In genomic region chr11:33680151-33680550, GRCm38 (mm10) we compare ENCODE assay signal across 8 mouse cellular contexts.
DNase-seq lines count a peak whose midpoint lies in the region; ATAC-seq and TF ChIP-seq lines count a peak whose summit lies in the region.

No protein-coding gene starts in this region.

- ATAC-seq in hindbrain, embryonic 12.5 days (ENCODE audit: low FRiP score) = no peak
- ATAC-seq in liver, embryonic 14.5 days (ENCODE audit: insufficient read depth) = no peak
- ATAC-seq in inflammation-experienced regulatory T-cells, adult 6 months = no peak

- H3K27me3 ChIP-seq in ES-Bruce4 (ENCODE audit: control insufficient read depth, insufficient read depth, low read length, poor library complexity, severe bottlenecking) = no peaks in the 10 kb centered on the region
- H3K27me3 ChIP-seq in hindbrain, embryonic 12.5 days = peaks cover 14% of the 10 kb centered on the region
- H3K27me3 ChIP-seq in liver, embryonic 14.5 days (ENCODE audit: control insufficient read depth, insufficient read depth, low read length) = no peaks in the 10 kb centered on the region

- no peak overlapping the region for H3K9ac ChIP-seq in ES-Bruce4 (ENCODE audit: low read depth, poor library complexity, severe bottlenecking)
- no peak overlapping the region for H3K9ac ChIP-seq in hindbrain, embryonic 12.5 days
- H3K9ac ChIP-seq in liver, embryonic 14.5 days (replicated peaks) = no peak overlapping the region

- peak overlapping the region; percentile 38 for H3K4me2 ChIP-seq in hindbrain, embryonic 12.5 days (replicated peaks)
- no peak overlapping the region for H3K4me2 ChIP-seq in liver, embryonic 14.5 days (ENCODE audit: low read depth)

- TF ChIP-seq CTCF in ES-Bruce4 (IDR thresholded peaks at IDR 0.05; ENCODE audit: low read depth, low read length) = no peak
- no peak for TF ChIP-seq CTCF in liver, embryonic 14.5 days (IDR thresholded peaks at IDR 0.05; ENCODE audit: low read depth)

- TF ChIP-seq POLR2A in ES-Bruce4 (IDR thresholded peaks at IDR 0.05; ENCODE audit: insufficient read depth, low read length) = no peak

- 0 out of 2 replicates have a peak, but pooled peaks have one; percentile 11 for TF ChIP-seq EP300 in ES-Bruce4 (IDR thresholded peaks at IDR 0.05; ENCODE audit: insufficient read depth, low read depth, low read length)
- no peak for TF ChIP-seq EP300 in liver, embryonic 14.5 days (IDR thresholded peaks at IDR 0.05; ENCODE audit: low read depth)

- no peak overlapping the region for H3K4me3 ChIP-seq in ES-Bruce4 (ENCODE audit: low read depth, low read length)
- no peak overlapping the region for H3K4me3 ChIP-seq in hindbrain, embryonic 12.5 days
- H3K4me3 ChIP-seq in liver, embryonic 14.5 days (ENCODE audit: insufficient read depth in 1 of 2, low read depth in 2 of 2, low read length in 2 of 2) = no peak overlapping the region

- H3K9me3 ChIP-seq in ES-Bruce4 (replicated peaks; ENCODE audit: control insufficient read depth, insufficient read depth, low read length, poor library complexity, severe bottlenecking) = no peaks in the 10 kb centered on the region; the same call in 1 of the 2 replicates
- H3K9me3 ChIP-seq in hindbrain, embryonic 12.5 days (replicated peaks) = no peaks in the 10 kb centered on the region
- H3K9me3 ChIP-seq in liver, embryonic 14.5 days (ENCODE audit: control insufficient read depth, low read length) = no peaks in the 10 kb centered on the region

- peak; percentile 33 for DNase-seq in 416B (ENCODE audit: low read depth)
- peak; percentile 77 for DNase-seq in embryo, embryonic 9.5 days (ENCODE audit: extremely low spot score)
- DNase-seq in liver, embryonic 14.5 days (ENCODE audit: low read depth in 3 of 3, low spot score in 3 of 3) = peak in 2 of 3 experiments; percentile 3 to 7
- DNase-seq in retina, embryonic 14.5 days (ENCODE audit: low spot score) = peak; percentile 75
- no peak for DNase-seq in spleen, adult 18-20 months

- whole genome bisulfite sequencing in hindbrain, embryonic 12.5 days = 2% methylated on average over 15 of the region's 15 CpGs
- 3% methylated on average over 15 of the region's 15 CpGs for WGBS in liver, embryonic 14.5 days (ENCODE audit: insufficient replicate concordance)

- no peaks in the 10 kb centered on the region for H3K36me3 ChIP-seq in ES-Bruce4 (ENCODE audit: control insufficient read depth, insufficient read depth, low read length, poor library complexity, severe bottlenecking)
- H3K36me3 ChIP-seq in hindbrain, embryonic 12.5 days = no peaks in the 10 kb centered on the region
- no peaks in the 10 kb centered on the region for H3K36me3 ChIP-seq in liver, embryonic 14.5 days (replicated peaks; ENCODE audit: control insufficient read depth, insufficient read depth, low read depth)

- no peaks in the 10 kb centered on the region for H3K4me1 ChIP-seq in ES-Bruce4 (ENCODE audit: control insufficient read depth, insufficient read depth, low read length)
- peaks cover 7% of the 10 kb centered on the region for H3K4me1 ChIP-seq in hindbrain, embryonic 12.5 days
- H3K4me1 ChIP-seq in liver, embryonic 14.5 days (replicated peaks; ENCODE audit: control insufficient read depth in 2 of 2, insufficient read depth in 2 of 2, low read length in 1 of 2) = no peaks in the 10 kb centered on the region

- no peak overlapping the region for H3K27ac ChIP-seq in ES-Bruce4 (ENCODE audit: insufficient read depth, low read length)
- no peak overlapping the region for H3K27ac ChIP-seq in hindbrain, embryonic 12.5 days
- no peak overlapping the region for H3K27ac ChIP-seq in liver, embryonic 14.5 days

Comparison
In these comparisons a context has a peak if more than half of its experiments do, and no peak if none do; other contexts are left out.
1. DNase-seq: peak in 416B (single experiment), embryo, embryonic 9.5 days (single experiment), liver, embryonic 14.5 days (2 of 3) and retina, embryonic 14.5 days (single experiment); none in spleen, adult 18-20 months (0 of 2).